Mouse (Mus musculus): ENCODE data around the gene Pop4. TPM values are rescaled to one million over a fixed set of nuclear protein-coding genes. Genes with fewer than 3 reads are reported as not detected.
"Not testable (repeated sequence)": the region's sequence is repeated elsewhere in the genome, so short reads cannot be mapped to it uniquely, and the experiment has no call there.

Gene Pop4
- polyA plus RNA-seq (2015; fragmentation: Nextera tagmentation; extraction: Ambion mirVana): 28.3 and 28.5 TPM in 2 replicates

DNA sequence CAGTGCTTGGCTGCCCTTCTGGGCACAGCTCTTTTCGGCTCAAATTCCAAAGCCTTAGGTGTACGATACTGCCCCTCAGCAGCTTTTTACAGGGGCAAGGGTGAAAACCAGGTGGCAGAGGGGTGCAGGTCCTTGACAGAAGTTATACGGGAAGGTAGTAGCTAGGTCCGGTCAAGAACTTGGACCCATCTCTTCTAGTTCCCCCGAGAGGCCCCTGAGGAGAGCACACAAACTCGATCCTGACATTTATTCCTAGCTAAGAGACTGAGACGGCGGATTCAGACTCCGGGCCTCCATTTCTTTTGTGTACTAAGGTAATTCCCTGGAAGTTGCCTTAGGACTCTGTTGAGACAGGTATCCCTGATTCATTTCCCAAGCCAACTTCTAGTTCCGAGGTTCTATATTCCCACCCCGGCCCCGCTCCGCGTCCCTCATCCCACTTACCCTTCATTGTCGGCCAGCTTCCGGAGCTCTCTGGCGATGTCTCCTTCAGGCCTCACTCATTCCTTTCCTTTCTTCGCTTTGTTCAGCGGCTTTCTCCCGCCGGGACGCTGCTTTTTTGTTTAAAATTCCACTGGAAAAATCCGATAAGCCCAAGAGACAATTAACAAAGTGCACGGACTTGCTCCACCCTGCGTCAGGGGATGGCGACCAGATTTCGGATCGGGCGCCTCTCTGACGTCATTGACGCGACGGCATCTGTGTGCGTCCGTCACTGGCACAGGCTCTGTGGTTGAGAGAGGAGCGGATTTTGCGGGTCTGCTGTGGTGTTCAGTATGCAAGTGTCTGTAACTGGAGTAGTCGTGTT lies at the start of gene Pop4:
Gene Pop4, minus strand, starts transcription at position 721 of the 808 bp plus-strand sequence.
- no peak for TF ChIP-seq EP300 (IDR thresholded peaks at IDR 0.05)
- TF ChIP-seq CTCF (IDR thresholded peaks at IDR 0.05): peak; percentile 13; the same call in 1 of the 2 replicates
- peak within 1 kb of the TSS; percentile 63 for H3K4me3 ChIP-seq (ENCODE audit: low read depth, low read length)
- peak within 1 kb of the TSS; percentile 45 for H3K27ac ChIP-seq (ENCODE audit: low read length)
- peak within 1 kb of the TSS; percentile 68 for H3K4me2 ChIP-seq (replicated peaks; ENCODE audit: low read depth, low read length)
- WGBS: under 1% methylated on average over 38 of the region's 38 CpGs
- peaks cover under 1% of the 10 kb centered on the region; the same call in 1 of the 2 replicates for H3K36me3 ChIP-seq (ENCODE audit: insufficient read depth, low read length)
- DNase-seq (ENCODE audit: low spot score): peak; percentile 92
- H3K9me3 ChIP-seq (ENCODE audit: low read length): no peaks in the 10 kb centered on the region
- peak; percentile 97 for ATAC-seq
- H3K4me1 ChIP-seq (ENCODE audit: insufficient read depth, low read depth, low read length): peaks cover 3% of the 10 kb centered on the region; the same call in 1 of the 2 replicates
- H3K27me3 ChIP-seq (replicated peaks; ENCODE audit: insufficient read depth, low read length): no peaks in the 10 kb centered on the region
- H3K9ac ChIP-seq (replicated peaks; ENCODE audit: low read depth): peak within 1 kb of the TSS; percentile 73

DNA sequence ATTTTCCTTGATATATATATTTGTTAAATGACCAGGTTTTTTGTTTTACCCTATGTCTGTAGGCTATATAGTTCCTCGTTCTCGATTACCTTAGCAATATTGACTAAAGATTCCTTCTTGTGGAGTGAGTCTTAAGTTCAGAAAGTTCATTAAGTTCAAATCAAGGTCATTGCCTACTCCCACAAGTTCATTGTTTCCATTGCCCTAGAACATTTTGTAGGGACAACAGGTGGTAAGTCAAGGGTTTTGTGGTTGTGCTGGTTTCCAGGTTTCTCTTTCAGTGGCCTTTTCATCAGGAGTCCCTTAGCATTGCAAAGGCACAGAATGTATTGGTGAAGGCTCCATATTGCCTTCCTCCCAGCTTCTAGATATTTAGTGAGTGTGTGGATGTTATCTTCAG lies 49.4 kb upstream of the Pop4 start:
- no peak for ATAC-seq
- TF ChIP-seq CTCF (IDR thresholded peaks at IDR 0.05) (no peak), EP300 (IDR thresholded peaks at IDR 0.05) (no peak)

DNA sequence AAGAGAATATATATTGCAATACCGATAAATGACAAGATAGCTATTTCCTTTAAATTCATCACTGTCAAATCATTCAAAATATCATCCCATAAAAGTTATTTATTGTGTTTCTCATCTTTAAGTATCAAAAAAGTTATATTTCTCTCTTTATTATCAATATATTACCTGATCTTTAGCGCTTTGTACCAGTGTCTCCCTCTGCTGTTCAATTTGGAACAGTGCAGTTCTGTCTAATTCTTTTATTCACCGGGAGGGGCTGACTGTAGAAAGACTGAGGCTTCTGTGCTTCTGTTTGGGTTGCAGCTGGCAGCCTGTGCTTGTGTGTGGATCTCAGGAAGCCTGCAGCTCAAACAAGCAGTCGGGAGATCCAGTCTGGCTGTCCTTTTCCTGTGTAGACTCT lies 11.0 kb upstream of the Pop4 start:
- 18% methylated on average over 4 of the region's 4 CpGs for WGBS
- H3K4me3 ChIP-seq (ENCODE audit: low read depth, low read length); H3K27ac ChIP-seq (ENCODE audit: low read length); H3K36me3 ChIP-seq (ENCODE audit: insufficient read depth, low read length); H3K9ac ChIP-seq (replicated peaks; ENCODE audit: low read depth); H3K4me2 ChIP-seq (replicated peaks; ENCODE audit: low read depth, low read length); H3K27me3 ChIP-seq (replicated peaks; ENCODE audit: insufficient read depth, low read length); ATAC-seq; H3K9me3 ChIP-seq (ENCODE audit: low read length); H3K4me1 ChIP-seq (ENCODE audit: insufficient read depth, low read depth, low read length); DNase-seq (ENCODE audit: low spot score): not testable (repeated sequence)
- TF ChIP-seq CTCF (IDR thresholded peaks at IDR 0.05): peak; percentile 39

More for the DNA sequence above, 49.4 kb upstream of the Pop4 start:
- no peak overlapping the region for H3K4me3 ChIP-seq (ENCODE audit: low read depth, low read length)
- H3K27me3 ChIP-seq (replicated peaks; ENCODE audit: insufficient read depth, low read length): no peaks in the 10 kb centered on the region
- H3K27ac ChIP-seq (ENCODE audit: low read length): no peak overlapping the region
- H3K4me1 ChIP-seq (ENCODE audit: insufficient read depth, low read depth, low read length): no peaks in the 10 kb centered on the region
- H3K36me3 ChIP-seq (ENCODE audit: insufficient read depth, low read length): no peaks in the 10 kb centered on the region
- H3K9ac ChIP-seq (replicated peaks; ENCODE audit: low read depth): no peak overlapping the region
- WGBS: 89% methylated on average over 2 of the region's 2 CpGs
- H3K4me2 ChIP-seq (replicated peaks; ENCODE audit: low read depth, low read length): no peak overlapping the region
- no peak for DNase-seq (ENCODE audit: low spot score)
- no peaks in the 10 kb centered on the region for H3K9me3 ChIP-seq (ENCODE audit: low read length)

DNA sequence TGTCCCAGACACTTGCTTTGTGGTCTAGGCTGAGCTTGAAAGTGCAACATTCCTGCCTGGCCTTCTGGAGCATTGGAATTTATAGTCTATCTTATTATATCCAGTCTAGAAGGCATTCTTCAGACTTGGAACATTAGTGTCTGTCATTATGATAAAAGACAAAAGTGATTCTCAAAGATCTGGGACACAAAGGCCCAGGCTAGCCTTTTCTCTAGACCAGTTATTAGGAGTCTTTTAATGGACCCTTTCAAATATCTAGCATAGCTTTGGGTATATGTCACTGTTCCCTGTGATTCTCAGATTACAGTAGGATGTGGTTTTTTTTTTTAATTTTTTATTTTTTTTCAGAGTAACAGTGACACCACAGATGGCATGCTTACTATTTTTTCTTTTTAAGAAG lies 1.3 kb upstream of the Pop4 start:
- no peaks in the 10 kb centered on the region for H3K9me3 ChIP-seq (ENCODE audit: low read length)

DNA sequence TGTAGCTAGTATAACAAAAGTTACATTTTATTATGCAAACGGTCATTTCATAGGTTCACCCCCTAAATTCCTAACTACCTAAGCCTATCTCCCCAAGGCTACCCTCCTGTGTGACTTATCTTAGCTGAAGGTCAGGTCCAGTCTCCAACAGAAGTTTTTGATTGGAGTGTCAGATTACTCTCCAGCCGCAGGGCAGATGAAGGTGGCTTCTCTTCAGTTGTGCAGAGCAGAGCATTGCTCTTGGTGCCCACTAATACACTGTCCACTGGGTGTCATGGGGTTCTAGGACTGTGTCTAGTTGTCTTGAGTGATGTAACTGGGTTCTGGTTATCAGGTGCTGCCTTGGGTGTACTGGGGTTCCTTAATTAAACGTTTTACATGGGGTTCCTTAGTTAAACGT lies 636 bp upstream of the Pop4 start:
- DNase-seq (ENCODE audit: low spot score): no peak
- H3K4me3 ChIP-seq (ENCODE audit: low read depth, low read length): peak overlapping the region; percentile 63
- H3K27me3 ChIP-seq (replicated peaks; ENCODE audit: insufficient read depth, low read length): no peaks in the 10 kb centered on the region
- peak overlapping the region; percentile 68 for H3K4me2 ChIP-seq (replicated peaks; ENCODE audit: low read depth, low read length)
- TF ChIP-seq EP300 (IDR thresholded peaks at IDR 0.05) (no peak), CTCF (IDR thresholded peaks at IDR 0.05) (no peak)
- H3K27ac ChIP-seq (ENCODE audit: low read length): no peak overlapping the region
- no peak for ATAC-seq
- H3K4me1 ChIP-seq (ENCODE audit: insufficient read depth, low read depth, low read length): peaks cover 3% of the 10 kb centered on the region; the same call in 1 of the 2 replicates
- 8% methylated on average over 4 of the region's 4 CpGs for WGBS
- H3K9me3 ChIP-seq (ENCODE audit: low read length): no peaks in the 10 kb centered on the region
- no peaks in the 10 kb centered on the region for H3K36me3 ChIP-seq (ENCODE audit: insufficient read depth, low read length)
- H3K9ac ChIP-seq (replicated peaks; ENCODE audit: low read depth): peak overlapping the region; percentile 73

More for the DNA sequence above, 1.3 kb upstream of the Pop4 start:
- no peak overlapping the region for H3K27ac ChIP-seq (ENCODE audit: low read length)
- no peaks in the 10 kb centered on the region for H3K27me3 ChIP-seq (replicated peaks; ENCODE audit: insufficient read depth, low read length)
- H3K4me1 ChIP-seq (ENCODE audit: insufficient read depth, low read depth, low read length): peaks cover 3% of the 10 kb centered on the region; the same call in 1 of the 2 replicates
- no peak for TF ChIP-seq EP300 (IDR thresholded peaks at IDR 0.05)
- no peak for TF ChIP-seq CTCF (IDR thresholded peaks at IDR 0.05)
- ATAC-seq (no peak), DNase-seq (ENCODE audit: low spot score) (no peak)
- H3K36me3 ChIP-seq (ENCODE audit: insufficient read depth, low read length): no peaks in the 10 kb centered on the region
- no peak overlapping the region for H3K4me2 ChIP-seq (replicated peaks; ENCODE audit: low read depth, low read length)
- no peak overlapping the region for H3K9ac ChIP-seq (replicated peaks; ENCODE audit: low read depth)
- no peak overlapping the region for H3K4me3 ChIP-seq (ENCODE audit: low read depth, low read length)

DNA sequence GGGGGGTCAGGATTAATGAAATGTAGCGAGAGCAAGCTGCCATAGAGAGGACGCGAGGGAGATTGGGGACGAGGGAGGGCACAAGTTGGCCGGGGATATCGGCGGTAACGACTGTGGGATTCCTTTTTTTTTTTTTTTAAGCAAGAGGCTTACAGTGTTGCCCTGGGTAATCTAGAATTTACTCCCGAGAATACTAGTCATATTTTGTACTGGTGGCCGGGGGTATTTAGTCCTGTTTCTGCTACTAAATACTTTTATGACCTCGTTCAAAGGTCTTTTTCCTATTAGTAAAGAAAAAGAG lies 238 bp upstream of the Pop4 start:
- Histone ChIP-seq H3K36me3 (ENCODE audit: insufficient read depth, low read length) (no peaks in the 10 kb centered on the region), H3K4me2 (replicated peaks; ENCODE audit: low read depth, low read length) (peak overlapping the region; percentile 68), H3K4me3 (ENCODE audit: low read depth, low read length) (peak overlapping the region; percentile 63), H3K9ac (replicated peaks; ENCODE audit: low read depth) (peak overlapping the region; percentile 73), H3K4me1 (ENCODE audit: insufficient read depth, low read depth, low read length) (peaks cover 3% of the 10 kb centered on the region; the same call in 1 of the 2 replicates), H3K27ac (ENCODE audit: low read length) (peak overlapping the region; percentile 45; the same call in 1 of the 2 replicates), H3K27me3 (replicated peaks; ENCODE audit: insufficient read depth, low read length) (no peaks in the 10 kb centered on the region), H3K9me3 (ENCODE audit: low read length) (no peaks in the 10 kb centered on the region)
- no peak for DNase-seq (ENCODE audit: low spot score)
- peak; percentile 59 for ATAC-seq
- TF ChIP-seq CTCF (IDR thresholded peaks at IDR 0.05) (peak; percentile 0; the same call in 1 of the 2 replicates), EP300 (IDR thresholded peaks at IDR 0.05) (0 out of 2 replicates have a peak, but pooled peaks have one; percentile 27)
- WGBS: under 1% methylated on average over 11 of the region's 11 CpGs
